Mouse (Mus musculus): ENCODE data around the gene Spty2d1.
"Not testable (repeated sequence)": the region's sequence is repeated elsewhere in the genome, so short reads cannot be mapped to it uniquely, and the experiment has no call there.

Spty2d1 gene

GRCm38 (mm10) chr7:47008168-47008993 lies at the start of gene Spty2d1:
Gene Spty2d1 (minus strand): TSS chr7:47008411.
- DNase-seq (ENCODE audit: low spot score): peak; percentile 99

GRCm38 (mm10) chr7:47056273-47056672 lies 48.1 kb upstream of the Spty2d1 start:
- no peak for DNase-seq (ENCODE audit: low spot score)

GRCm38 (mm10) chr7:47055744-47056143 lies 47.5 kb upstream of the Spty2d1 start:
- no peak for DNase-seq (ENCODE audit: low spot score)

GRCm38 (mm10) chr7:47054666-47055065 lies 46.5 kb upstream of the Spty2d1 start:
- DNase-seq (ENCODE audit: low spot score): no peak

DNA sequence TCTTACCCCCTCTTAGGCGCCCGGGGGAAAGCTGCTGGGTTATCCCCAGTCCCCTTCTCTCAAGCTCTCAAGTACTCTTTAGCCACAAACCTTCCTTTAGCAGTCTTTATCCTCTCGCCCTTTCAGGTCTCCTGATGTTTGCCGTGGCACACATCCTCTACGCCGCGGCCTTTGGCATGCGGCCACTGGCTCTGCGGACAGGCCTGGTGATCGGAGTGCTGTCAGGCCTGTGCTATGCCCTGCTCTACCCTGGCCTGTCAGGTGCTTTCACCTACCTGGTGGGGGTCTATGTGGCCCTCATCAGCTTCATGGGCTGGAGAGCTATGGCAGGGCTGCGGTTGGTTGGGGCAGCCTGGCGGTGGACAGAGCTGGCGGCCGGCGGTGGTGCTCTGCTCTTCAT lies 45.1 kb upstream of the Spty2d1 start:
- no peak for DNase-seq (ENCODE audit: low spot score)

GRCm38 (mm10) chr7:47052276-47052675 lies 44.1 kb upstream of the Spty2d1 start:
- DNase-seq (ENCODE audit: low spot score): peak; percentile 33

DNA sequence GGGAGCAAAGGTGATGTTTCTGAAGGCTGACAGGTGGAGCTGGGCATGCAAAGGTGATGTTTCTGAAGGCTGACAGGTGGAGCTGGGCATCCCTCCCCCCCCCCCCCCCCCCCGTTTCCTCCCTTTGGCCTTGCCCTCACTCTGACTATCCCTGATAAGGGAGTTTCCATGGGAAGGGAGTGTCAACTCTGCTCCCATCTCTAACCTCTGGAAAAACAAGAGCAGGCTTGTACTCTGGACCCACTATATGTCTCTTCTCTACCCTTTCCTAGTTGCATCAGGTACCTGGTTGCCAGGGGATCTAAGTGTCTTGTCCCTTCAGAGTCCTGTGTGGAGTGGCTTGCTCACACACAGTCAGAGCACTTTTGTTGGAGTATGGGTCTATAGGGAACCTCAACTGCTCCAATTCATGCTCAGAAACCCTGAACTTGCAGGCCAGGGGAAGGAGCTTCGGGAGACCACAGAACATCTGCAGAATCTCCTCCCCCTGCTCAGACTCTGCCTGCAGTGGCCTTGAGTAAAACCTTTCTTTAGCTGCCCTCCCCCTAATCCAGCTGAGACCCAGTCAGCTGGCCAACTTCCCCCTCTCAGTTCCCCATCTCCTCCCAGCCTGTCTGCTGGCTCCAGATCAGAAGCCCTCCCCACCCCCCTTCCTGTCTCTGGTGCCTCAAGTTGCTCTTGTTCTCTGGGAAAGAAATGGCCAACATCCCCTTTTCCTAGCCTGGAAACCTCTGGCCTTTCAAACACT lies 43.4 kb upstream of the Spty2d1 start:
- DNase-seq (ENCODE audit: low spot score): peak; percentile 45

DNA sequence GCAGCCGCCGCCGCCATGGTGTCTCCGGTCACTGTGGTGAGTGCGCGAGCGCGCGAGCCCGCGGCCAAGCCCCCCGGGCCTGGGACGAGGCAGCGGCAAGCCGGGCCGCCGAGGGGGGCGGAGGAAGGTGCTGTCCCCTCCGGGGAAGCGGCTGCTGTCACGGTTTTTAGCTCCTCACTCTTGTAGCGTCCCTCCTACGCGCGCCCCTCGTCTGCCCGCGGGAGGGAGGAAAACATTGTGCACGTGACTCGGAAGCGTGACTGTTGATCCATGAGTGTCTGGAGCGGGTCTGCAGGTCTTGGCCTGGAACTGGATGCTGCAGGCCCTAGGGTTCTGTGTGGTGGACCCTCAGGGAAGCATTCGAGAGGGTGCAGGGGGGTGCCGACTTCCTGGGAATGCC lies 42.6 kb upstream of the Spty2d1 start:
- DNase-seq (ENCODE audit: low spot score): peak; percentile 47

DNA sequence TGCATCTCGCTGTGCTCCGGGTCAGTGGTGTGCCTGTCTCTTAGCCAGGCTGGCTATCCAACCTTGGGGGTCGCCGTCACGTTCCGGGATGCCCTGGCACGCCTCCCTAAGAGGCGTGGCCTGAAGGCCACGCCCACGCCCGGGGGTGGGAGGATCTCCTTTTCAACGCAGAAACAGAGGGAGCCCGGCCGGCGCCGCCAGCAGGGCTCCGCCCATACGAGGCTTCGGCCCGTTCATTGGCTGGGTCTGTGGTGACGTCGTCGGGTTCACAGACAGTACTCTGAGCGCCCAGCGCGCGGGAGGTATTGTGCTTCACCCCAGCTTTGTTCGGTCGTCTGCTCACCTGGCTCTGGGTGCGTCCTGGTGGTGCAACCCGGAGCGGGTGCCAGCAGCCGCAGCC lies 42.2 kb upstream of the Spty2d1 start, which contains the start of gene Tmem86a:
Gene Tmem86a (plus strand): TSS at position 236 of the 400 bp plus-strand sequence.
- DNase-seq (ENCODE audit: low spot score): peak; percentile 93

- DNase-seq (ENCODE audit: low spot score): no peak
Observed at GRCm38 (mm10) chr7:47042823-47043490, 34.7 kb upstream of the Spty2d1 start.

DNA sequence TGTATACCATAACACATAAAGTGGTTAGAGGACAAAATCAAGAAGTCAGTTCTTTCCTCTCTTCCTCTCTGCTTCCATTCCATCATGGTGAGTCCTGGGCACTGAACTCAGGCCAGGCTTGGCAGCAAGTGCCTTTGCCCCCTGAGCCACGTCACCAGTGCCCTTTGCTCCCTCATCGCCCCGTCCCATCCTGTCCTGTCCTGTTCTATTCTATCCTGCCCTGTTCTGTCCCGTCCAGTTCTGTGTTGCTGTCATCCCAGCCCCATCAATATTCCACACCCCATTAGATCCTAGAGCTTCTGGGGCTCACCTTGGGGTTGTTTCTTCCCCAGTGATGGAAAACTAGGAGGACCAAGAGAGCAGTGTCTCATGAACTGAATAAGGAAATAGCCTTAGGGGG lies 33.9 kb upstream of the Spty2d1 start:
- DNase-seq (ENCODE audit: low spot score): no peak

DNA sequence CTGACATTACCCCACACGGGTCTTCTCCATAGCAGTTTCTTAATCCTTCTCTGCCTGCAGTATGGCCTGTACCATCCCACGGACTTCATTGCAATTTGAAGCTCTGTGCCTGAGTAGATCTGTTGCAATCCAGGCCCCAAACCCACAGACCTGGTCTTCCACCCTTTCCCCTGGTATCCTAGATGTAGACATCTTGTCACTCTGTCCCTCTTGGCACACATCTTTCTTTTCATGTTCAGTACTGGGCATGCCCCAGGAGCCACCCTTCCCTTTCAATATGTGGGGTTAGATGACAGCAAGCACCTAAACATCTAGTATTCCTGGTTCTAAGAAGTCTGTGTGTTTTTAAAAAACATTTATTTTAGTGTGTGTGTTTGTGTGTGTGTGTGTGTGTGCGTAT lies 33.5 kb upstream of the Spty2d1 start:
- DNase-seq (ENCODE audit: low spot score): no peak

DNA sequence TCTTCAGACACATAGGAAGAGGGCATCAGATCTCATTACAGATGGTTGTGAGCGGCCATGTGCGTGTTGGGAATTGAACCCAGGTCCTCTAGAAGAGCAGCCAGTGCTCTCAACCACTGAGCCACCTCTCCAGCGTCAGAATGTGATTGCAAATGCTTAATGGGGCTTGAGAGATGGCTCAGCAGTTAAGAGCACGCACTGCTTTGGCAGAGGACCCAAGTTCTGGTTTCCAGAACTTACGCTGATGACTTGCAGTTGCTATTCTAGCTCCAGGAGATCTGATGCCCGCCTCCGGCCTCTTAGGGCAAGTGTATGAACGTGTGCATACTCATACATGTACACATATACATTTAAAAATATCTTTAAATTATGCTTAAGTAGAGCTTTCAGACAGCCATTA lies 27.2 kb upstream of the Spty2d1 start:
- DNase-seq (ENCODE audit: low spot score): no peak

DNA sequence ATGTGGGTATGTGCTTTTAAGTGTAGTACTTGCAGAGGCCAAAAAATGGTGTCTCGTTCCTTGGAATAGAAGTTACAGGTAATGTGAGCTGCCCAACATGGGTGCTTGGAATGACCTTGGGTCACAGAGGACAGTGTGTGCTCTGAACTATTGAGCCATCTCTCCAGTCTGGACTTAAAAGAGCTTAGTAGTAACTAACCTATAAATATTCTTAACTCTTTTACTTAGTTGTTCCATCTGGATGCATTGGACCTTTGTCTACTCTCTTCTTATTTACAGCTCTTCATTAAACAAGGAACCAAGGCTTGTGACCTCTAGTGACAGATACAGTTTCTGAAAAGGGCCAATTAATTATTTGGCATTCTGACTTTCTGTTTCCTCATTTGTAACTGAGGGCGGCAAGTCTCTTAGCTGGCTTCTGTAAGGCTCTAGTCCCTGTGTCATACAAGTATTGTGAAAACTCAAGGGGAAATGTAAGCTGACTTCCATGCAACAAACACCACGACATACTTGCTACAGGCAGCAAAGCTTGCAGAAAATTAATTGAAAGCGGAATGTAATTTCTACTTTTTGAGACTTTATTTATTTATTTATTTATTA lies 26.7 kb upstream of the Spty2d1 start:
- DNase-seq (ENCODE audit: low spot score): no peak

- no peak for DNase-seq (ENCODE audit: low spot score)
Observed at GRCm38 (mm10) chr7:47031371-47031770, 23.2 kb upstream of the Spty2d1 start.

DNA sequence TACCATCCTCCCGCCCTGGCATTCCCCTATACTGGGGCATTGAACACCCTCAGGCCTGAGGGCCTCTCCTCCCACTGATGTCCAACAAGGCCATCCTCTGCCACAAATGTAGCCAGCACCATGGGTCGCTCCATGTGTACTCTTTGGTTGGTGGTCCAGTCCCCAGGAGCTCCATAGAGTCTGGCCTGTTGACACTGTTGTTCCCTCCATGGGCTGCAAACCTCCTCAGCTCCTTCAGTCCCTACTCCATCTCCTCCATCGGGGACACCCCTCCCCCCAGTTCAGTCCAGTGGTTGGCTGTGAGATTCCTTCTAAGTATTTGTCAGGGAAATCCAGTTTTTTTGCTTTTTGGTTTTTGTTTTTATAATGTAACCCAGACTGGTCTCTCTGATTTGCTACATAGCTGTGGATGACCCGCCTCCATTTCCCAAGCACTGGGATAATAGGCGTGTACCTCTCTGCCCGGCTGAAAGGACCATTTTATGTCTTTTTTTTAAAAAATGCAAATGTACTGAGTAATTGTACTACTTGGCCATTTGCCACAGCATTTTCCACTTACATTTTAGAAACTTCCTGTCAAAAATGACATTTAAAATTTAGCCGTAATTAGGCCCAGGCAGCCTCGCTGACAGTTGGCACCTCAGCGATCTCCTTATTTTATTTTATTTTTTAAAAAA lies 22.4 kb upstream of the Spty2d1 start:
- no peak for DNase-seq (ENCODE audit: low spot score)

DNA sequence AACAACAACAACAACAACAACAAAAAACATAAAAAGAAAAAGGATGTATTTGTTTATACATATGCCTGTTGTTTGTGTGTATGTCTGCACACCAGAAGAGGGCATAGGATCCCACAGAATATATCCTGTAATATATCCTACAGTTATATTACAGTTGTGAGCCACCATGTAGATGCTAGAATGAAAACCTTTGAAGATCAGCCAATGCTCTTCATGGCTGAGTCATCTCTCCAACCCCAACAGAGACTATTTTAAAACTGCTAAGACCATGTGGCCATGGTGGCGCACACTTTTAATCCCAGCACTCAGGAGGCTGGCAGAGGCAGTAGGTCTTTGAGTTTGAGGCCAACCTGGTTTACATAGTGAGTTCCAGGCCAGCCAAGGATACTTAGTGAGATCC lies 19.3 kb upstream of the Spty2d1 start:
- no peak for DNase-seq (ENCODE audit: low spot score)

GRCm38 (mm10) chr7:47026899-47027298 lies 18.7 kb upstream of the Spty2d1 start:
- DNase-seq (ENCODE audit: low spot score): not testable (repeated sequence)

DNA sequence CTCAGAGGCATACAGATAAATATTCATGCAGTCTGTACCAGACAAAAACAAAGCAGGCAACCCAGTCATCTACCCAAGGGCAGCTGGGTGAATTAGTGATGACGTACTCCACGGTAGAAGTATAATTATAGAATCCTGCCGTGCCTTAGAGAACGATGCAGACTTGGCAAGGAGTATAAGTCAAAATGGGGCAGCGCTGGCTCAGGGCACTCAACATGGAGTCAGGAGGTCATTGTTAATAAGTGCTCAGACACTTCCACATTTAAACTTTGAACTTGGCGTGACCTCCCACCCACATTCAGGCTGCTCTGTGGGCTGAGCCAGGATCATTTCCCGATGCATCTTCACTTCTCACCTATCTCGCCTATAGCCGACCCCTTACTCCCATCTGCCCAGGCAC lies 17.2 kb upstream of the Spty2d1 start:
- DNase-seq (ENCODE audit: low spot score): no peak

GRCm38 (mm10) chr7:47024454-47024853 lies 16.2 kb upstream of the Spty2d1 start:
- DNase-seq (ENCODE audit: low spot score): no peak

- DNase-seq (ENCODE audit: low spot score): peak; percentile 84
Observed at GRCm38 (mm10) chr7:47023530-47023929, 15.3 kb upstream of the Spty2d1 start.

GRCm38 (mm10) chr7:47022482-47022881 lies 14.3 kb upstream of the Spty2d1 start:
- DNase-seq (ENCODE audit: low spot score): no peak
